Mouse (Mus musculus): ENCODE data around the gene Hdac10. TPM values are rescaled to one million over a fixed set of nuclear protein-coding genes. Genes with fewer than 3 reads are reported as not detected.

The Hdac10 gene
- total and polyA plus RNA-seq, 3 experiments, result 23.3 to 26.6 TPM; not detected in 1

DNA sequence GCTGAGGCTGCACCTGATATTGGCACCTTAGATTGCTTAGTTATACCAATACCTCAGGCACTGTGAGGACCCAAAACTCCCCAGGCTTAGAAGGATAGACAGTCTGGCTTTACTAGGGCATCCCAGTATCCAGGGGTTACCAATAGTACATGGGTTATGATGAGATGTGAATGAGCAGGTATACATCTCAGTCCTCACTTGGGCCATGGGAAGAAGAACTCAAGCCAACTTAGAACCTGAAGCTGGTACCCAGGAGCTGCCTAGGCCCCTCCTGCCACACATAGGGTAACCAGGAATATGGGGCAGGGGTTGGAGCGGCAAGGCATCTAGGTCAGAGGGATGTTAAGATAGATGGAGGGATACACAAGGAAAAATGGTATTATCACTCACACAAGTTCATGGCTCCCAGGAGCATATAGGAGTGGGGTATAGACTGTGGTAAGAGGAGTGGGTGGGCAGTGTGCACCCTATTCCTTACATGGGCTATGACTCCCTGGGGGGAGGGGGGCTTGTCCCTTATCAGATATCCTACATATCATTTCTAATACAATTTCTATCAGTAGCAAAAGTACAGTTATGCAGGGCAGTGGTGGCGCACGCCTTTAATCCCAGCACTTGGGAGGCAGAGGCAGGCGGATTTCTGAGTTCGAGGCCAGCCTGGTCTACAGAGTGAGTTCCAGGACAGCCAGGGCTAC is 8.1 kb upstream of the Hdac10 start:
- Histone ChIP-seq H3K9me3 (replicated peaks; ENCODE audit: insufficient read depth, low read length) (no peaks in the 10 kb centered on the region), H3K27ac (ENCODE audit: control insufficient read depth, low read depth, low read length) (no peak overlapping the region), H3K79me2 (ENCODE audit: control insufficient read depth, insufficient read depth, low read length, poor library complexity) (no peaks in the 10 kb centered on the region), H3K27me3 (ENCODE audit: control insufficient read depth in 1 of 2, insufficient read depth in 2 of 2, low read length in 2 of 2) (no peaks in the 10 kb centered on the region; a peak in 1 of 4 replicates), H3K4me1 (ENCODE audit: control insufficient read depth in 1 of 2, insufficient read depth in 2 of 2, low read length in 2 of 2) (0 out of 4 replicates have a peak, but pooled peaks cover 0 to 1% of the 10 kb centered on the region in 2 experiments), H3K36me3 (ENCODE audit: control insufficient read depth in 1 of 2, insufficient read depth in 2 of 2, low read length in 2 of 2) (no peaks in the 10 kb centered on the region), H3K9ac (ENCODE audit: control insufficient read depth, low read depth, low read length, poor library complexity, severe bottlenecking) (no peak overlapping the region), H3K4me3 (ENCODE audit: control insufficient read depth in 1 of 2, insufficient read depth in 1 of 2, low read depth in 2 of 2, low read length in 2 of 2) (no peak overlapping the region)
- no peak for DNase-seq (ENCODE audit: low read depth, low spot score)
- no peak for TF ChIP-seq HCFC1 (IDR thresholded peaks at IDR 0.05; ENCODE audit: low read depth, low read length)
- TF ChIP-seq RAD21 (IDR thresholded peaks at IDR 0.05; ENCODE audit: low read depth, low read length), result no peak
- TF ChIP-seq USF1 (IDR thresholded peaks at IDR 0.05; ENCODE audit: low read depth, low read length), result no peak
- TF ChIP-seq ELF1 (IDR thresholded peaks at IDR 0.05; ENCODE audit: low read depth, low read length), result no peak
- TF ChIP-seq ETS1 (IDR thresholded peaks at IDR 0.05; ENCODE audit: low read depth, low read length), result no peak
- no peak for TF ChIP-seq SMC3 (IDR thresholded peaks at IDR 0.05; ENCODE audit: low read depth, low read length)
- no peak for TF ChIP-seq MAFK (IDR thresholded peaks at IDR 0.05; ENCODE audit: borderline replicate concordance, low read depth, low read length)
- no peak for TF ChIP-seq CHD1 (IDR thresholded peaks at IDR 0.05; ENCODE audit: low read depth, low read length)
- TF ChIP-seq GATA1 (IDR thresholded peaks at IDR 0.05; ENCODE audit: low read depth, low read length), result no peak
- no peak for TF ChIP-seq MXI1 (IDR thresholded peaks at IDR 0.05; ENCODE audit: low read depth, low read length)

DNA sequence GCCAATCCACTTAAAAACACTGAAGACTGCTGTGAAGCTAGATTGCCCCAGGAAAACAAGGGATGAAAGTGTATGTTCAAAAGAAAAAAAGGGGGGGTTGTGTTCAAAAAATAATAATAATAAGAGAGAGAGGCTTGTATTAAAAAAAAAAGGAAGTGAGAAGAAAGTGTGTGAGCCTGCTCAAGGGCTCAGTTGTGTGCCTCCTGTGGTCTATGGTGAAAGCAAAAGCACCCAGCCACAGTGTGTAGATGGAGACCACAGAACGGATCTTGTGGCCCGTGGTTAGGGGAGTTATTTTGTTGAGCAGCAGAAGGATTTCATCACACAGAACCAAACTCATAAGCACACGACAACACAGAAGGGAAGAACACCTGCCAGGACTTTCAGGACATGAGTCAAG is 2.8 kb upstream of the Hdac10 start:
- H3K79me2 ChIP-seq (ENCODE audit: control insufficient read depth, insufficient read depth, low read length, poor library complexity), result peaks cover 10% of the 10 kb centered on the region; the same call in 1 of the 2 replicates
- H3K9ac ChIP-seq (ENCODE audit: control insufficient read depth, low read depth, low read length, poor library complexity, severe bottlenecking), result no peak overlapping the region; the same call in 1 of the 2 replicates
- peak; percentile 67 for DNase-seq (ENCODE audit: low read depth, low spot score)
- H3K27me3 ChIP-seq (ENCODE audit: control insufficient read depth in 1 of 2, insufficient read depth in 2 of 2, low read length in 2 of 2), result no peaks in the 10 kb centered on the region
- no peaks in the 10 kb centered on the region for H3K9me3 ChIP-seq (replicated peaks; ENCODE audit: insufficient read depth, low read length)
- no peak for TF ChIP-seq MYB (IDR thresholded peaks at IDR 0.05; ENCODE audit: low read depth, low read length)
- no peak for TF ChIP-seq POLR2AphosphoS5 (IDR thresholded peaks at IDR 0.05; ENCODE audit: borderline replicate concordance, low read depth, low read length)
- no peak; a peak in 1 of 6 replicates for TF ChIP-seq CTCF (IDR thresholded peaks at IDR 0.05 in 2 of 3, conservative IDR thresholded peaks at IDR 0.05 in 1 of 3; ENCODE audit: control insufficient read depth in 1 of 3, insufficient read depth in 1 of 3, low read depth in 2 of 3, low read length in 3 of 3, poor library complexity in 1 of 3, severe bottlenecking in 1 of 3)
- no peak for TF ChIP-seq NRF1 (IDR thresholded peaks at IDR 0.05; ENCODE audit: insufficient read depth, low read depth, low read length, poor library complexity, severe bottlenecking)
- TF ChIP-seq EP300 (IDR thresholded peaks at IDR 0.05; ENCODE audit: low read depth in 1 of 2, low read length in 2 of 2), result no peak
- no peak; the same call in 1 of the 2 replicates for TF ChIP-seq MAZ (IDR thresholded peaks at IDR 0.05; ENCODE audit: low read depth, low read length)
- no peak for TF ChIP-seq POLR2A (IDR thresholded peaks at IDR 0.05; ENCODE audit: control insufficient read depth in 1 of 2, insufficient read depth in 1 of 2, low read depth in 1 of 2, low read length in 2 of 2, poor library complexity in 1 of 2)
- TF ChIP-seq ZNF384 (IDR thresholded peaks at IDR 0.05; ENCODE audit: low read depth, low read length), result peak; percentile 65
- 0 out of 2 replicates have a peak, but pooled peaks have one; percentile 21 for TF ChIP-seq MXI1 (IDR thresholded peaks at IDR 0.05; ENCODE audit: low read depth, low read length)
- TF ChIP-seq CHD2 (IDR thresholded peaks at IDR 0.05; ENCODE audit: low read length), result no peak
- TF ChIP-seq RAD21 (IDR thresholded peaks at IDR 0.05; ENCODE audit: low read depth, low read length), result no peak
- TF ChIP-seq ZC3H11A (IDR thresholded peaks at IDR 0.05; ENCODE audit: low read depth, low read length), result no peak
- TF ChIP-seq RCOR1 (IDR thresholded peaks at IDR 0.05; ENCODE audit: low read depth, low read length), result no peak
- 0 out of 2 replicates have a peak, but pooled peaks have one; percentile 22 for TF ChIP-seq ELF1 (IDR thresholded peaks at IDR 0.05; ENCODE audit: low read depth, low read length)
- TF ChIP-seq JUND (IDR thresholded peaks at IDR 0.05; ENCODE audit: low read depth, low read length), result no peak
- H3K27ac ChIP-seq (ENCODE audit: control insufficient read depth, low read depth, low read length), result no peak overlapping the region
- peaks cover 2 to 16% of the 10 kb centered on the region in 2 experiments; a peak in 3 of 4 replicates for H3K4me1 ChIP-seq (ENCODE audit: control insufficient read depth in 1 of 2, insufficient read depth in 2 of 2, low read length in 2 of 2)
- H3K4me3 ChIP-seq (ENCODE audit: control insufficient read depth in 1 of 2, insufficient read depth in 1 of 2, low read depth in 2 of 2, low read length in 2 of 2), result peak overlapping the region in 1 of 2 experiments; percentile 29; a peak in 1 of 4 replicates
- no peaks in the 10 kb centered on the region for H3K36me3 ChIP-seq (ENCODE audit: control insufficient read depth in 1 of 2, insufficient read depth in 2 of 2, low read length in 2 of 2)
